Mouse (Mus musculus): Measurements from ENCODE around the gene Cog6.
A peak's percentile ranks its signal among the peaks of the same experiment; 100 is the strongest.

Gene Cog6

GRCm38 (mm10) chr3:53031586-53031985 is 14.5 kb upstream of the Cog6 start:
- no peak for DNase-seq

DNA sequence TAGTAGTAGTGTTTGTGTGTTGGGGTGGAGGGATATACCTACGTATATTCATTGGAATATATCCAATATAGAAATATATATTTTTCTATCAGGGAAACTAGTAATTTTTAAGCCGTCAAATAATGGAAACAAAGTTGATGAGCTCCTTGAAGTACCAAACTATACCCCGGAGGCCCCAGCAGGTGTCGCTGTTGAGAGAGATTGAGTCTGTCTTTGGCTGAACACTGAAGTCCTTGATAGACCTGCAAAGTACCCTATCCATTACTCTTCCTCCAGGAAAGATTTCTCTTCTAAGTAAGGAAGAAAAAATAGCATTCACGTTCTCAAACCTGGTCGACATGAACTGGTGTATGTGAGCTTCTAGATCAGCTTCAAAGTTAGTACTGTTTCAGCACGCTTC is 12.0 kb upstream of the Cog6 start:
- peak; percentile 83 to 85 for DNase-seq

GRCm38 (mm10) chr3:53027333-53027732 is 10.3 kb upstream of the Cog6 start:
- DNase-seq, result no peak

- DNase-seq, result no peak
These were observed 9.6 kb downstream of the Cog6 start for GRCm38 (mm10) chr3:53007411-53007810.

GRCm38 (mm10) chr3:53004406-53005114 is 12.5 kb downstream of the Cog6 start:
- DNase-seq, result peak; percentile 21 to 22

DNA sequence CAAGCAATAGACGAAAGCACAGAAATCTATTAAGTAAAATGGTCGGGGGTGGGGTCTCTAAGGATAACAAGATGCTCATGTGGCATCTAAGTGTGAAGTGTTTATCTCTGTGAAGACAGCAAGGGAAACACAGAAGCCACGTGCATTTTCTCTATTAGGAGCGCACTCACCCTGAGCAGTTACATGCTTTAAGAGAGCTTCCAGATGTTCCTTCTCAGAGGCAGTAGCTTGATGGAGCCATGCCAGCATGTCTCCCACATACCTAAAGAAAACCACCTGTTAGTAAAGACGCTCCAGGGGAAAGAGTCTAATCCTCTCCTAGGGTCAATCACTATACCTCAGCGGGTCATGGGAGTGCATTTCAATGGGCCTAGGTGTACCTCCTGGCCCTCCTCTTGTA is 15.0 kb downstream of the Cog6 start:
- DNase-seq, result no peak

GRCm38 (mm10) chr3:52999996-53000395 is 17.0 kb downstream of the Cog6 start:
- DNase-seq, result no peak

DNA sequence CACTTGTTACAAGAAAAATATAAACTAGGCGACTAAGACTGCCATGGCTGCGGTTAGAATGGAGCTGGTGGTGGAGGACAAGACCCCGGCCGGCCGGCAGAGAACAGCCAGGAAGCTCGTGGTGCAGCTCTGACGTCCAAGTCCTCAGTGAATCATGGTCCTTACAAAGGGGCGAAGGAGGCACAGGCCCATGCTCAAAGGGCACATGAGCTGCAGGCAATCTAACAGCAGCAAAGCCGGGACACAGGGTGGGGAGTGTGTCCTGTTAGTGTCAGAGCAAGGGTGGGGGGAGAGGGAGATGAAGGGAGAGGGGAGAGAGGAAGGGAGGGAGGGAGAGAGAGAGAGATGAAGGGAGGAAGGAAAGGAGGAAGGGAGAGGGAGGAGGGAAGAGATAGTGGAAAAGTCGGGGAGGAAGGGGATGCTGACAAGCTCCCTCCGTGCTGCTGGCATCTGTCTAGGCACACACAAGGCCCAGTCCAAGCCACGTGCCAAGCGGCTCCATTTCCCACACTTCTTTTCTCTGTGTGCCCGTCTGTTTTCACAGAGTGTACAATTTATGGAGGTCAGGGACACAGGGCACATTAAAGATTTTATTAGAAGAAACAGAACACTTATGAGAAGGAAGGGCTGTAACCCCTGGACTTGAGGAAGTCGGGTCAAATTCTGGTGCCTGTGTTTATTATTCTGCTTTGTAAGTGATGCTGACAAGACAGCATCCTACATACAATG is 17.9 kb downstream of the Cog6 start:
- DNase-seq, result no peak

DNA sequence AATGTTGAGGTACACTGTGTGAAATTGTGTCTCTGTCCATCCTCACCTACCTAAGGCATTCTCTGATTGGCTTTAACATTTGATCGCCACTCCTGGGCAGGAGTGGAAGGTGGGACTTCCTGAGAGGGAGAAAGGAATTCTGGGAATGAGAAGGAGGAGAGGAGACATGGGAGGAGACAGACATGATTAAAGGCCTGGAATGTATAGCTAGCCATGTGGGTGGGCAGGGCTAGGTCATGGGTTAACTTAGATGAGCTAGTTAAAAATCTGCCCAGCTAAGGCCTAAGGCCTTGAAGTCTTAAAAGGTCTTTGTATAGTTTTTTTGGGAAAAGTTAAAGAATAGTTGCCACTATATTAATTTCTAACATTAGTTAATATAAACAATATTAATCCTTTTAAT is 19.7 kb downstream of the Cog6 start:
- DNase-seq, result no peak

DNA sequence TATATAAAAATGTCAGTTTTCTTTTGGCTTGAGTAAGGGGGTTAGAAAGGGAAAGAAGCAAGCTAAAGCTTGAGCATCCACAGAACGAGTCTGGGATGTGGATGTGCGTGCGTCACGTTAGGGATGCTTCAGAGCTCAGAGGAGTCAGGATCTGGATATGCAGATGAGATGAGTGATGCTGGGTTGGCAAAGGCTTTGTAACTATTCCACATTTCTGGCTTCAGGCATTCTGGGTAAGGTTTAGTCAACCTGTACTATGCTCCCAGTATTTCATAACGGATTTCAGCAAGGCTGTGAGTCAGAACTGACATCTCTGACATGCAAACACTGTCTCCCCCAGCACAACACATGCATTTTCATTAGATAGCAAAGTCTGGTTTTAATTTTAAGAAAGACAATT is 20.4 kb downstream of the Cog6 start:
- DNase-seq, result no peak

- DNase-seq, result peak; percentile 20 to 45
These were observed 22.4 kb downstream of the Cog6 start for GRCm38 (mm10) chr3:52994666-52995065.

- no peak for DNase-seq
These were observed 23.7 kb downstream of the Cog6 start for GRCm38 (mm10) chr3:52993296-52993695.

- DNase-seq, result peak; percentile 49 to 58
These were observed 26.8 kb downstream of the Cog6 start for GRCm38 (mm10) chr3:52990041-52990737.

- DNase-seq, result peak; percentile 32 to 38
These were observed 31.5 kb downstream of the Cog6 start for GRCm38 (mm10) chr3:52985508-52985941.

DNA sequence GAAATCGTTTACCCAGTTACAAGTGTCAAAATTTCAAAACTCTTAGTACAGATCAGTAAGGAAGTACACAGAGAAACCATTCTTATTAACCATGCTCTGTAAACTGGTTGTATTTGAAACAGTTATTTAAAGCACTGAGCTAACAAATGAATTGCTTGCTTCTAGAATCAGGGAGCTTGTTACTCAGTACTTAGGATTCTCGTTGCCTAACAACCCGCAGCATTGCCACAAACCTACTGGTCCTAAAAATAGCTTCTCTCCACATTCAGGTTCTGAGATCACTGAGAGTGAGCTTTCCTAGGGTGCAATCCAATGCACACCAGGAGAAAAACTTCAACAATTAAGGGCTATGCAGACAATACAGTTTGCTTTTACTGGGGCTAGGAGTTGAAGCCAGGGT is 33.3 kb downstream of the Cog6 start:
- DNase-seq, result no peak

DNA sequence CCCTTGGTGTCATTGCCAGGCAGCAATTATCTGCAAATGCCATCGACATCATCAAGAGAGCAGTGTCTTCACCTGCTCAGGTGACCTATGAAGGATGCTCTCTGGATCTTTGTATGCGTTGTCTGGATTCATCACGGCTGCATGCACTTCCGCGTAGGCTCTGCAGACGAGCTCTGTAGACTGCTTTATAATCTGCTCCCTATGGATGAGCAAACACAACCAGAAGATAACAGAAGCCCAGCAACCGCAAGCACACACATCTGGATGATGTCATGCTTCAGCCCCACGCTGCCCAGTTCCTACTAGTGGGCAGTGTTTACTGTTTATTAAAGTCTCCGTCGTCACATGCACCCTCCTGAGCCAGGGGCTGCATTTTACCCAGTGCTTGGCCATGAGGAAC is 34.0 kb downstream of the Cog6 start:
- DNase-seq, result no peak

DNA sequence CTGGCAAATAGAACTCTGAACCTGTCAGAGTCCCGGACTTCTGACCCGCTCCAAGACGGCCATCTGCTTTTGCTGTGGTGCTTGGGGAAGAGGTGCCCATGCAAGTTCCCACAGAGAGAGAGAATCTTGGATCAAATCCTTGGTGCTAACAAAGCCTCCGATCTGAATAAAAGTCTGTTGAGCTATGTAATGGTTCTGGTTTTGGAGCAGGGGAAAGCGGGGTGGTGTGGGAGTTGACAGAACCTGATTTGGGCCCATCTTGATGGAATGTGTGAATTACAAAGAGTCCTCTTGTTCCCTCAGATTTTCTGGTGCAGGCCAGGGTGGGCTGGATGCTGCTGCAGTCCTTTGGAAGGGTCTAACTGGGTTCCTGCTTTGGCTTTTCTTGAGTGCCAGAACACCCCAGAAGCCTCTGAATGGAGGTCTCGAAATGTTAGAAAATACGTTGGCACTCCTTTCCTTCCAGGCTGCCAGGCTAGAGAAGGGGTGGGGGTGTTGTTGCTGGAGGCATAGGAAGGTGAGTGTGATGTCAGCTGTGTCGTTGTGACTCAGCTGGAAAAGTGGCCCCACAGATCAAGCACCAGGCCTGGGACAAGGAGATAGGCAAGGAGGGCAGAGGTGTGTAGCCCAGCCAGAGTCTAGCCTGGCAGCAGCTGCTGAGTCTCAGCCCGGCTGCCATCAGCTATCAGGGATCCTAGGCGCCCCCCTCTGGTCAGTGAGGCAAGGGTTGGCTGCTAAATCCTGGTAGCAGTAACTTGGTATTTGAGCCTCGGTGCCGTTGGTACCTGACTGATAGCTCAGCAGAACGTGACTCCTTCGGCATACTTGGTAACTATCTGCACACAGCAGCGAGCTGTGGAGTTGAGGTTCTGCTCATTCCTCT is 42.1 kb downstream of the Cog6 start:
- DNase-seq, result peak; percentile 85 to 87

GRCm38 (mm10) chr3:52972916-52973315 is 44.1 kb downstream of the Cog6 start:
- DNase-seq, result no peak

GRCm38 (mm10) chr3:52967046-52967445 is 50.0 kb downstream of the Cog6 start:
- no peak for DNase-seq

GRCm38 (mm10) chr3:52964206-52964605 is 52.8 kb downstream of the Cog6 start:
- no peak for DNase-seq

DNA sequence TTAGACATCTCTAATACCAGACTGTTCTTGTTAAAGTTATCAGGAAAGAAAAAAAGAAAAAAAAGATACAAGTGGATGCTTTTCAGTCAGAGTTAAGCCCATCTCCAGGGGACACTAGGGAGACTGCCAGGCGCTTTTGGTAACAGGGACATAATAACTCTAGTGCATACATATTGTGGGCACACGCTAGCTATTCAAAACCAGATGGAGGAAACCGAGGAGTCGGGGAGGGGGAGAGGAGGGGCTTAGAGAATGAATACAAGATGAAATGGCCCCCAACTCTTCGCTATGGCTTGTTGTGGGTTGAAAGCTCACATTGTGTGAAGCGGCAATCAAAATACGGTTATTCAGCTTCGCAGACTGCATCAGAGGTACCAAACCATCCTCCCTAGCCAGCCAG is 53.6 kb downstream of the Cog6 start:
- DNase-seq, result no peak

DNA sequence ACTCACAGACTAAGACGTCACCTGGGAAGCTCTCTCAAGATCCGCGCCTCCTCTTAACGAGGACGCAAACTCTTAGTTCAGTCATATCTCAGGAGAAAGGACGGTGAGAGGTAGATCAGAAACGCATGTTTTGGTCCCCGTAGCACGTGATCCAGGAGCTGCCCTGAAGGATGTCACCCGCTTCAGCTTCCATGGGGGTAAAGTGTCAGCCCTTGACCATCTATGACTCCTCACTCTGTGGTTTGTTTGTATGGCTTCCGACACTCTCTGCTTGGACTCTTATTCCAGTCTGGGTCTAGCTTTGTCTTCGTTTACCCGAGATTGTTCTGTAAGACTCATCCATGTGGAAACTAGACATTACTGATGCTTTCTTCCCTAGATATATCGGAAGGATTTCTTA is 54.6 kb downstream of the Cog6 start:
- no peak for DNase-seq

GRCm38 (mm10) chr3:52961661-52962060 is 55.4 kb downstream of the Cog6 start:
- no peak for DNase-seq
